Mouse (Mus musculus): ENCODE measurements around the gene Vangl2.
"Not testable (repeated sequence)": the region's sequence is repeated elsewhere in the genome, so short reads cannot be mapped to it uniquely, and the experiment has no call there.

- not testable (repeated sequence) for TF ChIP-seq CTCF, POLR2A (IDR thresholded peaks at IDR 0.05; ENCODE audit: extremely low read depth, insufficient read depth, low read length)
These were observed 53.9 kb downstream of the Vangl2 start for GRCm38 (mm10) chr1:171974361-171974760.

Data from cortical plate, adult 2 months (tissue).